Mouse (Mus musculus) embryonic fibroblast, embryonic 13.5 days (primary cell): ENCODE measurements around the gene Disc1. TPM values are rescaled to one million over a fixed set of nuclear protein-coding genes. Genes with fewer than 3 reads are reported as not detected.

Experiments used
- H3K27ac ChIP-seq: 2 replicates; pipeline ENCODE4 v1.5.1; 2012; ENCODE audit warnings: low read length, control low read depth, inconsistent platforms; ENCODE audit not compliant: insufficient read depth
- H3K4me1 ChIP-seq: 2 replicates; pipeline ENCODE4 v1.6.1; 2011; ENCODE audit warnings: low read length; ENCODE audit not compliant: control insufficient read depth, insufficient read depth
- H3K4me3 ChIP-seq: 2 replicates; pipeline ENCODE4 v1.5.1; 2011; ENCODE audit warnings: mild to moderate bottlenecking, control low read depth, low read length; ENCODE audit not compliant: insufficient read depth
- CTCF ChIP-seq: IDR thresholded peaks from 2 replicates; pipeline ENCODE4 v1.5.1; 2011; ENCODE audit warnings: mild to moderate bottlenecking, control low read depth, low read length, moderate library complexity, borderline replicate concordance; ENCODE audit not compliant: insufficient read depth
- POLR2A ChIP-seq: IDR thresholded peaks from 2 replicates; pipeline ENCODE4 v1.6.1; 2011; ENCODE audit warnings: low read depth, mild to moderate bottlenecking, control low read depth, low read length, moderate library complexity
- polyA plus RNA-seq: library from polyadenylated mRNA; stranded (reverse); fragments of >200 nt; gene quantifications from 2 replicates; pipeline ENCODE4 v1.2.4, GENCODE M21; 2011; ENCODE audit warnings: low read depth; ENCODE audit not compliant: missing spikeins, insufficient read length

Disc1 gene
- polyA plus RNA-seq, 1 experiment, result 1.0 TPM

DNA sequence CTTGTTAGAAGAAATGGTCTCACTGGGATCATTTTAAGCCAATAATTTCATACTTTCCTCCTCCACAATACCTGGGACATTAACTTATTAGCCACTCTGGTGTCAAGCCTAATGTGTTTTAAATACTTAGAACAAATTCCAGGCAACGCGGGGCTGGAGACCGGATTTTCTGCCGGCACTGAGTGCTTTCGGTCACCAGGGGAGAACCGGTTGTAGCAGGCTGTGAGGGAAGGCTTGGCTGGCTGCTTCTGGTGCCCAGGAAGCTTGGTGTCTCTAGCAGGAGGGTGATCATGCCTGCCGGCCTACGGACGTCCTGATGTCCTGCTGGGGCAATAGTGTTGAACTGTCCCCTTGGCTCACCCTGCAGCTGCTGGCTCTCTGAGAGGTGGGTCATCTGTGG, 149.0 kb downstream of the Disc1 start:
- Histone ChIP-seq H3K4me3 (no peak overlapping the region), H3K27ac (no peak overlapping the region), H3K4me1 (no peaks in the 10 kb centered on the region)
- TF ChIP-seq POLR2A (no peak), CTCF (no peak)

DNA sequence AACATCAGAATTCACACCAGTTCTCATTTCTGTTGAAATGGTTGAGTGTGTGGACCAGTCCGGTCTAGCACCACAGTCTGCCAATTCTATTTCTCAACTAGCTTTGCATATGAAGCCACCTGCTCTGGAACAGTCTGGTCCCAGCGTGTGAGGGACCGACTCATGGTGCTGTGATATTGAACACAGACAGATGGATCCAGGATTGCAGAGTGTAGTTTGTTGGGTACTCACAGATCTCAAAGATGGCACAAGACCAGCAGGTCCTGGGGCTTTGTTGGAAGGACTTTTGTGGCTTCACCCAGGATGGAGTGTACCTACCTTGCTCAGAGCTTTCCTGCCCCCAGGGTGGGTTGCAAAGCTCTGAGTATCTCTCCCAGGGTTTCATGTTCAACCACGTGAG, 151.6 kb downstream of the Disc1 start:
- TF ChIP-seq CTCF (no peak), POLR2A (no peak)
- no peak overlapping the region for H3K27ac ChIP-seq
- H3K4me1 ChIP-seq, result no peaks in the 10 kb centered on the region
- no peak overlapping the region for H3K4me3 ChIP-seq

DNA sequence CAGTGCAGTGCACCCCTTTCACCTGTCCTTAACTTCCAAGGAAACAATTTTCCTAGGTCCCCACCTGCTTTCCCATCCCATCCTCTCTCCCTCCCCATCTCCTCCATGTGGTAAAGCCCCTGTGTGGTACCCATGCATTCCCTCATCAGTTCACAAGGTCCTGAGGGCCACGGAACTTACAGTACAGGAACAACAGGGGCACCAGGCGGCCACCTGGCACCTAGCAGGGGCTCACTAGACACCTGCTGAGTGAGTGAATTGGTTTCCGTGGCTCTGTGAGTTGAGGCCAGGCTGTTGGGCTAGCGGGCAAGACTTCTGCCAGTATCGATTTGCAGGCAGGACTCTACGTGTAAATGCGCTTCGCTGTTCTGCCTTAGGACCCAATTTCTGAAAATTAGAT, 152.4 kb downstream of the Disc1 start:
- Histone ChIP-seq H3K27ac (no peak overlapping the region), H3K4me1 (no peaks in the 10 kb centered on the region), H3K4me3 (no peak overlapping the region)
- TF ChIP-seq POLR2A (no peak), CTCF (no peak)

DNA sequence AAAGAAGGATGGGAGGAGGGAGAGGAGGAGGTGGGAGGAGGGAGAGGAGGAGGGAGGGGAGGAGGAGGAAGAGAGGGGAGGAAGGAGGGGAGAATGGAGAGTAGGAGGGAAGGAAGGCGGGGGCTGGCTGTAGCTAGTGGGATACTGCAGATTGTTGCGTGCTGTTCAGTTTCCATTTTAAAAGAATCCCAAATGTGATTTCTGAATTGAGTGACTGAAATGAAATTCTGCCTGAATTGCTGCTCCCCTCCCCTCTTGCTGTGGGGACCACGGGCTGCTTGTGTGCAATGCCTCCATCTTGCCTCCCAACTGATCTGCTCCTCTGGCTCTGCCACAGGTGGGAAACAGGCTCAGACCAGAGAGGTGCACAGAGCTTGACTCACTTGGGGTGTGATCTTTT, 153.0 kb downstream of the Disc1 start:
- H3K4me3 ChIP-seq, result no peak overlapping the region
- H3K4me1 ChIP-seq, result no peaks in the 10 kb centered on the region
- TF ChIP-seq CTCF (no peak), POLR2A (no peak)
- no peak overlapping the region for H3K27ac ChIP-seq

DNA sequence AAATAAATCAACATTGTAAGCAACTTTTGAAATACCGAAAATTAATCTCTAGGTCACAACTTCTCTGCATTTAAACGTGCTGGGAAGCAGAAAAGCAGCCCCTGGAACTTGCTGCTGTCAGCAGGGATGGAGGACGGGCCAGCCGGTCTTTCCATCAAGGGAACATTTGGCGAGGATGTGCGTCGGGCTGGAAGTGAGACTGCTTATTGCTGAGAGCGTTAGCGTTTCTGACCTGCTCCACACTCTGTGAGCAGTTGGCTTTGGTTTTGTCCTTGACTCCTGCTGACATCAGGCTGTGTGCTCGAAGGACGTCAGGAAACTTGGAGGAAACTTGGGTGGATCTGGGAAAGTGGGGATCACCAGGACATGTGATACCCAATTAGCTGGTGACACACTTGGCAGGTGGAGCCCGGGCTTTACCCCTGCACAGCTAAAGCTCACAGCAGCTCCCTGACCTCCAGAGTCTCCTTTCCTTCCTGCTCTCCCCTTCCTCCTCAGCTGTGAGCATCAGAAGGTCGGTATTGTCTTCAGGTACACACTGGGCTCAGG, 158.7 kb downstream of the Disc1 start:
- Histone ChIP-seq H3K4me1 (no peaks in the 10 kb centered on the region), H3K4me3 (no peak overlapping the region), H3K27ac (no peak overlapping the region)
- no peak for TF ChIP-seq POLR2A
- TF ChIP-seq CTCF, result no peak

DNA sequence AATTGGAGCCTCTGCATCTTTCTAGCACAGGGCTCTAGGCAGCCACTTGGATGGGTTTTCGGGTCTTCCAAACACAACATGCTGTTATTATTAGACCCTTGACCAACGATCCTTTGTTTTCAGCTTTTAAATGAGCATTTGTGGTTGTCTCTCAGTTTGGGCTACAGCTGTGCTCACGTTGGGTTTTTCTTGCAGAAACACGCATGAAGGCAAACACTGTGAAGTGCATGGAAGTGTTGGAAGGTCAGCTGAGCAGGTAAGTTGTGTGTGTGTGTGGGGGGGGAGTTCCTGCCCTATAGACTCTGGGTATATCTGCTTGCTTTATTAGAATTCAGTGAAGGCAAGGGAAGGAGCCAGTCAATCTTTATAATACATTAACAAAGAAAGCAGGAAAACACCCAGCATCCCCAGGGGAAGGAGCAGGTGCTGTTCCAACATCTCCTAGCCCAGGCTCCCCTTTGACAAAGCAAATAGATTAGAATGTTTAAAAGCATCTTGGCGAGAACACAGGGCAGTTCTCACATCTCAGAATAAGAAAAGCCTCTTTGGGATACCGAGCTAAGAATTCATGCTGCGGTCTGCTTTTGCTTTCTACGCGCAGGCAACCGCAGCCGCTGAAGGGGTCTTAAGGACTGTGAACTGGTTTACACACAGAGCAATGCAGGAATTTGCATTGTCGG, 164.0 kb downstream of the Disc1 start:
- TF ChIP-seq POLR2A, result no peak
- no peak for TF ChIP-seq CTCF
- Histone ChIP-seq H3K4me3 (no peak overlapping the region), H3K27ac (no peak overlapping the region), H3K4me1 (peaks cover 3% of the 10 kb centered on the region; the same call in 1 of the 2 replicates)

DNA sequence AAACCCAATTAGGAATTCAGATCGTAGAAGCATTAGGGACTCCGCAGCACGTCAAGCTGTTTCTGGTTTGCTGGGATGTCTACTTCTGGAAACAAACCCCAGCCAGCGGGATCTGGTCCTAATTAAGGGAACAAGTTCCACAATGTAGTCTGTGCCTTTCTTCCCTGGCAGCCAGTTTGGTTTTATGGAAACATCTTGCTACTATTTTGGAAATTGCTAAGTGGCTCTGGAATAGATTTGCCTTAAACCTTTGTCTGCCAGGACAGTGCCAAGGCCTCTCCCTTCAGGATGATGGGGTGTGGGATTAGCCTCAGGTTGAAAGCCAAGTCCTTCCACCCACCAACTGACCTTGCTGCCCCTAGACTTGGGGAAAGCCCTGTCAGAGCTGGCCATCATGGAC, 164.7 kb downstream of the Disc1 start:
- no peak for TF ChIP-seq CTCF
- TF ChIP-seq POLR2A, result no peak
- peaks cover 3% of the 10 kb centered on the region; the same call in 1 of the 2 replicates for H3K4me1 ChIP-seq
- no peak overlapping the region for H3K4me3 ChIP-seq
- H3K27ac ChIP-seq, result no peak overlapping the region; the same call in 1 of the 2 replicates

DNA sequence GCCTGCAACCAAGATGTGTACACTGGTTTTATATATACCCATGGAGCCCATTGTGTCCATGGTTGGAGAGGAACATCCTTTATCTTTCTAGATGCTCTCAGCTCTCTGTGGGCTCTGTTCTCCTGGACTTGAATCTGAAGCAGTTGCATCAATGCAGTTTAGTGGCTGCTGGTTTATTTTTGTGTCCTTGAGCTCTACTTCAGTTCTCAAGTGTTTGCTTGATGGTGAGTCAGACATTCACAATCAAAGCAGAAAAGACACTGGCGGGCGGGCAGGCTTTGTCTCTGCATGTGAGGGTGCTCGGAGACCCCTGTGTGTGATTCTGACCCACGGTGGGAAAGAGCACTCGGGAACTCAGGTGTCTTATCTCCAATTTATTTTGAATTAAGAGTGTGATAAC, 166.6 kb downstream of the Disc1 start:
- H3K27ac ChIP-seq, result no peak overlapping the region
- peaks cover 3% of the 10 kb centered on the region; the same call in 1 of the 2 replicates for H3K4me1 ChIP-seq
- no peak for TF ChIP-seq POLR2A
- TF ChIP-seq CTCF, result no peak
- no peak overlapping the region for H3K4me3 ChIP-seq

DNA sequence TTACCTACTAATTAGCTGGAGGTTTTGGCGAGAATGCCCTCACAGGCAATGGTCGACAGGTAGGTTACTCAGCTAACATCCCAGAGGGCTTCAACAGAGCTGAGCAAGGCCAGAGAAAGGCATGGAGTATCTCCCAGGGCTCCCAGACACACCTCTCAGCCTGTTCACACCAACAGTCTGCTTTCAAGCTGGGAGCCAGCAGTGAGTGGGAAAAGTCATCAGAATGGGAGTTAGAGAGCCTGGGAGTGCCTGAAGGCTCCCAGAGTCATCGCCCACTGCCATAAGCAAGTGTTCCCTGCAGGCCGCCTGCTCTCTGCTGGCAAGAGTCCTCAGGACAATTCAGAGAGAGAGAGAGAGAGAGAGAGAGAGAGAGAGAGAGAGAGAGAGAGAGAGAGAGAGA, 167.1 kb downstream of the Disc1 start:
- TF ChIP-seq CTCF, result no peak
- Histone ChIP-seq H3K4me1 (peaks cover 3% of the 10 kb centered on the region; the same call in 1 of the 2 replicates), H3K27ac (no peak overlapping the region)

DNA sequence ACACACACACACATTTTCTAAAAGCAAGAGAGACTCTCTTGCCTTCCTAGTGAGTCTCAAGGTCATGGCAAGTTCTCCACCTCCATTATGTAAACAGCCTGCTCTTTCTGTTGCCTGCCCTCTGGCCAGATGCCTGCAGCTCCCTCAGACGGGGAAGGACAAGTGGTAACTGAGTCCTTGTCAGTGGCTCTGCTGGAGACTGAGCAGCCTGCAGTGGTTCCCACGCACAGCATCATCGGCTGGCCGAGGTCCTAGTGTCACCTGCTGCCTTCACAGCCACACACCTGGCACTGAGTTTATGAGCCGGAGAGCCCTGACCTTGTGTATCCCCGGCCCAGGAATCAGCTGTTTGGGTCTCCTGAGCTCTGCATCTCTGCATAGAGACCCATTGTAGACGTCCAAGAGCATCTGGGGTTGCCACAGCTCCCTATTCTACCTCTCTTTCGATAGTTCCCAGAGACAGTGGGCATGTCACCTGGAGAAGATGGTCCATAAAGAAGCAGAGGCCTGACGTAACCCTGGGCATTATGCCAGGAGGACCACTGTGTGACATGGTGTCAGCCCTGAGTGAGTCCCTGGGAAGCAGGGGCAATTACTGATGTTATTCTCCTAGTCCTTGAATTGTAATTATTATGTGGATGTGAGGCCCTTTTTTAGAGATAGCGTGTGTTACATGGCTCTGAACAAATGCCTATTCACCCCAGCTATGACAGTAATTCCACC, 169.2 kb downstream of the Disc1 start:
- no peak overlapping the region for H3K4me3 ChIP-seq
- TF ChIP-seq POLR2A, result no peak
- no peak for TF ChIP-seq CTCF
- H3K27ac ChIP-seq, result no peak overlapping the region
- no peaks in the 10 kb centered on the region for H3K4me1 ChIP-seq

More for the DNA sequence above, 167.1 kb downstream of the Disc1 start:
- no peak overlapping the region for H3K4me3 ChIP-seq
